Mouse (Mus musculus): Measurements from ENCODE around the gene Enpp5. TPM values are rescaled to one million over a fixed set of nuclear protein-coding genes. Genes with fewer than 3 reads are reported as not detected.

Gene Enpp5
- total RNA-seq, 2 experiments from 2014 or later = 153 to 159 TPM

DNA sequence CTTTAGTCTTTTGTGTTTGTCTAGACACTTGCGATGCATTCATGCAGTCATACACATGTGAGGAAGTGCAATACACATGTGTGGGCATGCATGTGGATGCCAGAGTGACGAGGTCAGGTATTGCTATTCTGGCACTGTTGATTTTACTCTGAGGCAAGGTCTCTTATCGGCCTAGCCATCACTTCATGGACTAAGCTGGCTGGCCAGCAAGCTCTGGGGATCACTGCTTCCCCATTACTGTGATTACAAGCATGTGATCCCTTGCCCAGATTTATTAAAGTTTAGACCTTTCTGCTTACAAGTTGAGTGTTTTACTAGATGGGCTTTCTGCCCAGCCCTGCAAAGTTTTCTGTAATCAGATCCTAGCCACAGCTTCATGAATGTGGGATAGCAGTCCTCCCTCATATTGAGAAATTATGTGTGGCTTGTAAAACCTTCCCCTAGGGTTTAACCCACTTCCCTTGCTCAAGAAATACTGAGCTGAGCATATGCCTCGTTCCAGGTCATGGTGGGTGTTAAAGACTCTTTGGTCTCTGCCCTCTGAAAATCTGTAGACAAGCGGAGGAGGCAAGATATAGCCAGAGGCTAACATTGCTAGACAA is 17.2 kb upstream of the Enpp5 start:
- no peak for DNase-seq (ENCODE audit: low spot score in 2 of 2)
- TF ChIP-seq CTCF (conservative IDR thresholded peaks at IDR 0.05) = no peak
- H3K4me3 ChIP-seq = no peak overlapping the region
- H3K27ac ChIP-seq = no peak overlapping the region

DNA sequence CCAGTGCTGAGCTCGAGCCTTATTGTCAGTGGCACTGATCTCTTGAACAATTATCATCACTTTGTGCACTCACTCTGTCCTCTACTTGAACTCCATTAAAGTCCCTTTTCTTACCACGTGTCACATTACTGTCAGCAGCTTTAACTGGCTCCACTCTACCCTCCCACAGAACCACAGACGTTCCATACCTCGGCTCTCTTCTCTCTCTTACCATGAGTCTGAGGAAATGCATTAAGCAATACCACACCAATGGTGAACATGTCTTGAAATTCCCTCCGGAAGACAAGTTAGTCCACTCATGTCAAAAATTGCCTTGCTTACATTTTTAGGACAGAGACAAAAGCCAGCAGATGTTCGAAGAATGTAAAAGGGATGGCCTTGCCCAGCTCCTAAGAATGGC is 9.7 kb upstream of the Enpp5 start:
- H3K4me3 ChIP-seq = no peak overlapping the region
- TF ChIP-seq CTCF (conservative IDR thresholded peaks at IDR 0.05) = no peak
- no peak overlapping the region for H3K27ac ChIP-seq
- DNase-seq (ENCODE audit: low spot score in 2 of 2) = no peak

GRCm38 (mm10) chr17:44071680-44072079 is 6.9 kb upstream of the Enpp5 start:
- no peak overlapping the region for H3K27ac ChIP-seq
- no peak overlapping the region for H3K4me3 ChIP-seq
- DNase-seq (ENCODE audit: low spot score in 2 of 2) = no peak
- no peak for TF ChIP-seq CTCF (conservative IDR thresholded peaks at IDR 0.05)

DNA sequence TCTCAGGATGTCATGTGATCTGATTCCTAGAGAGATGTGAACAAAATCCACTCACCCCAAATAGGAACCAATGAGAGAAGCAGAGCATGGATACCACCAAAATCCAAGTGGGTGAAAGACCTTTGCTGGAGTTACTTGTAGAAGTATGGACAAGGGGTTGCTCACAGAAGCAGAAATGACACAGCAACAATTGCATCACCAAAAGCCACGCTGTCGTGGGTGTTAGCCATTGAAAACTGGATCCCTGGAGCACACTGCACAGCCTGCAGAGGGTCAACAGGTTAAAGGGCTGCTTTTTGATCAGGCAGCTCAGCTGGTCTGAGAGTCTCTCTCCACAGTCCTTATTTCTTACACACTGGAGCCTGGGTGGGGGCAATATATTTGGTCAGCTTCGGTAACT is 3.0 kb upstream of the Enpp5 start:
- TF ChIP-seq CTCF (conservative IDR thresholded peaks at IDR 0.05) = no peak
- H3K4me3 ChIP-seq = no peak overlapping the region; the same call in 1 of the 2 replicates
- DNase-seq (ENCODE audit: low spot score in 2 of 2) = no peak
- no peak overlapping the region; the same call in 1 of the 2 replicates for H3K27ac ChIP-seq

DNA sequence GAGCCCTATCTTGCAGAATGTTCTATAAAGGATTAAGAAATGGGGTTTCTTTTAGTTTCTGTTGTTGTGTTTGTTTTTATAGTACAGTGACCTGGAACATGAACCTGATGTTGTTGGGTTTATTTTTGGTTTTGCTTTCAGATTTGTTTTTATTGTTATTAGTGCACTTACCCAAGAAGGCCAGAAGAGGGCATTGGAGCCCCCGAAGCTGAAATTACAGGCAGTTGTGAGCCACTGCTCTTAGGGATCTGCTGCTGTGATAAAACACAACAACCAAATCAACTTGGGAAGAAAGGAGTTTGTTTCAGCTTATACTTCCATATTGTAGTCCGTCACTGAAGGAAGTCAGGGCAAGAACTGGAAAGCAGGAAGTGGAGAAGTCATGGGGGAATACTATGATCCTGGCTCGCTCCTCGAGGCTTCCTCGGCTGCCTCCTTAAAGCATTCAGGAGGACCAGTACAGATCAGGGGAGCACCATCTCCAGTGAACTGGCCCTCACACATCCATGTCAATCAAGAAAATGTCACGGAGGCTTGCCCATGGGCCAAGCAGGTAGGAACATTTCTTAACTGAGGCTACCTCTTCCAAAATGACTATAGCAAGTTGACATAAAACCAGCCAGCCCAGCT is 2.4 kb upstream of the Enpp5 start:
- TF ChIP-seq CTCF (conservative IDR thresholded peaks at IDR 0.05) = peak; percentile 90
- Histone ChIP-seq H3K27ac (no peak overlapping the region; the same call in 1 of the 2 replicates), H3K4me3 (no peak overlapping the region; the same call in 1 of the 2 replicates)
- DNase-seq (ENCODE audit: low spot score in 2 of 2) = peak in 1 of 2 experiments; percentile 30

DNA sequence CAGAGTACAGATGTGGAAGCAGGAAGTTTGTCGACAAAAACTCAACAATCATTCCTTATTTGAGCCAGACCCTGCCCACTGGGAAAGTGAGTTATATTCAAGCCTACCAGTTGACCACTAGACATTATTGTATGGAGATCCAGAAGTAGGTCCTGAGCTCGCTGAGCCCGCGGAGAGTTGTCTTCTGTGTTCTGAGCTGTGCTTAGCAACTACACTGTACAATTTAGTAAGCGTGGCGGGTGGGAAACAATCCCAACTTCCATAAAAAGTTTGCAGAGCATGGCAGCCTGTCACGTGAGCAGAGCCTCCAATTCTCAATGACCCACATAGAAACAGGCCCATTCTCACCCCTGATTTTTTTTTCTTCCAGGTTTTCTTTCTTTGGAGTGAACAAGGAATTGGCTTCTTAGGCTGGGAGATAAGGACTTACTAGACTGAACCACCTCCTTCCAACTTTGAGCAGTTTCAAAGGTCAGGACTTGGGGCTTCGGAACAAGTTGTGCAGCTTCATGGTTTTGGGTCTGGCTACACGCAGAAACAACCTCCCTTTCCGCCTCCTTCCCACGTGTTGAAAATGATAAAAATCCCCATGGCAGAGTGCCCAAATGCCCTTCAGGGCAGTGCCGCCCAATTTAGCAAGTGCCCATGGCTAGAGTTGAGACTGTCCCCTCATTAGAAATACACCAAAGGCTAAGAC is 1.3 kb upstream of the Enpp5 start:
- H3K27ac ChIP-seq = no peak overlapping the region
- no peak overlapping the region for H3K4me3 ChIP-seq
- DNase-seq (ENCODE audit: low spot score in 2 of 2) = no peak
- no peak for TF ChIP-seq CTCF (conservative IDR thresholded peaks at IDR 0.05)

GRCm38 (mm10) chr17:44077843-44078160 is 811 bp upstream of the Enpp5 start:
- DNase-seq (ENCODE audit: low spot score in 2 of 2) = no peak
- Histone ChIP-seq H3K27ac (no peak overlapping the region), H3K4me3 (no peak overlapping the region)
- no peak for TF ChIP-seq CTCF (conservative IDR thresholded peaks at IDR 0.05)

GRCm38 (mm10) chr17:44083156-44083555 is 4.5 kb downstream of the Enpp5 start:
- DNase-seq (ENCODE audit: low spot score in 2 of 2) = no peak
- no peak overlapping the region for H3K27ac ChIP-seq
- no peak overlapping the region for H3K4me3 ChIP-seq
- TF ChIP-seq CTCF (conservative IDR thresholded peaks at IDR 0.05) = no peak

DNA sequence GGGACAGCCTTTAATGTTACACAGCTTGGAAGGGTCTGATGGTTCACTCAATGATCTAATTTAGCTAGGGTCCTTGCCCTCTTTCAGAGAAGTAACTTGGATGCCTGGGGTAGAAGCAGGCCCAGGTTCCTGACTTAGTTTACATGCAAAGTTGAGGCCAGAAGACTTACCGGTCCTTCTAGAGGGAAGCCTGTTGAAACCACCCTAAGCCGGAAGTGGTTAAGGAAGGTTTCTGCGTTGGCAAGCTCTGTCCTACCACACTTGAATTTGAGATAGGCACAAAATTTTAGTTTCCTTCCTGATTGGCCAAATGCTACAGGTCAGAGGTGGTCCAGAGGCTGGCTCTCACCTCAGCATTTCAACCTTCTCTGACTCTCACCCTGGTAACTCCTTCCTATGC is 9.6 kb downstream of the Enpp5 start:
- DNase-seq (ENCODE audit: low spot score in 2 of 2) = no peak
- no peak overlapping the region for H3K27ac ChIP-seq
- no peak overlapping the region for H3K4me3 ChIP-seq
- TF ChIP-seq CTCF (conservative IDR thresholded peaks at IDR 0.05) = no peak

GRCm38 (mm10) chr17:44090916-44091315 is 12.3 kb downstream of the Enpp5 start:
- no peak for TF ChIP-seq CTCF (conservative IDR thresholded peaks at IDR 0.05)
- H3K4me3 ChIP-seq = no peak overlapping the region
- H3K27ac ChIP-seq = no peak overlapping the region
- DNase-seq (ENCODE audit: low spot score in 2 of 2) = no peak

- no peak for DNase-seq (ENCODE audit: low spot score in 2 of 2)
- Histone ChIP-seq H3K27ac (no peak overlapping the region), H3K4me3 (no peak overlapping the region)
- peak; percentile 49 for TF ChIP-seq CTCF (conservative IDR thresholded peaks at IDR 0.05)
These were observed 12.9 kb downstream of the Enpp5 start for GRCm38 (mm10) chr17:44091512-44091911.

DNA sequence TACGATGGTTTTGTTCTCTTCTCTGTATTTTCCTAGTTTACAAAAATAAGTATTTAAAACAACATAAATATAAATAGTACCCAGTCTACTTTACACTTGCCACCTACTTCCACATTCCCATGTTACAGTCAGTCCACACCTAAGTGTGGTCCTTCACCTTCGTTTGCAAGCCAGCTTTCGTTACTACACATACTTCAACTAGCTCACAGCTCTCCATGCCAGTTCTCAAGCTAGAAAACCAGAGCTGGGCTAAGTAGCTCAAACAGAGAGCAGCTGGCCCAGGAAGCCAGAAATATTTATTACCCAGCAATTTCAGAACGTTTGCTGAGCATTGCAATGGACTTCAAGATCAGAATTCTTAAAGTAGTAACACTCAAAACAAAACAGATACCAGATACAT is 21.9 kb downstream of the Enpp5 start:
- no peak for TF ChIP-seq CTCF (conservative IDR thresholded peaks at IDR 0.05)
- no peak for DNase-seq (ENCODE audit: low spot score in 2 of 2)
- Histone ChIP-seq H3K27ac (no peak overlapping the region), H3K4me3 (no peak overlapping the region)

DNA sequence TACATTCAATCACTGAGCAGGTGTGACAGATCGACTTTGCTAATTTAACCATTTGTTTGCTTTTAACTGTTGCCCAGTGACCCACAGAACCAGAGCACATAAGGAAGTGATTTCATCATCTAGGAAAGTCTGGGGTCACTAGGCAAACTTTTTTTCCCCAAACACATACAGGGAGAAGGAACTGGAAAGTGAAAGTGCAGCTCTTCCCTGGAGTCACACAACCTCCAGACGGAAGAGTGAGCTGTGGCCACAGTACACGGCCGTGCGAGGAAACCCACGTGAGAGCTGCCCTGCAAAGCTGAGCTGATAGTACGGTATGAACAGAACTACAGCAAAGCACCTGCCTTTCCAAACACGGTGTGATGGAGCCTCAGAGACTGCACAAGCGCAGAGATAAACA is 22.3 kb downstream of the Enpp5 start:
- DNase-seq (ENCODE audit: low spot score in 2 of 2) = no peak
- no peak overlapping the region for H3K4me3 ChIP-seq
- TF ChIP-seq CTCF (conservative IDR thresholded peaks at IDR 0.05) = no peak
- H3K27ac ChIP-seq = peak overlapping the region; percentile 10; the same call in 1 of the 2 replicates

DNA sequence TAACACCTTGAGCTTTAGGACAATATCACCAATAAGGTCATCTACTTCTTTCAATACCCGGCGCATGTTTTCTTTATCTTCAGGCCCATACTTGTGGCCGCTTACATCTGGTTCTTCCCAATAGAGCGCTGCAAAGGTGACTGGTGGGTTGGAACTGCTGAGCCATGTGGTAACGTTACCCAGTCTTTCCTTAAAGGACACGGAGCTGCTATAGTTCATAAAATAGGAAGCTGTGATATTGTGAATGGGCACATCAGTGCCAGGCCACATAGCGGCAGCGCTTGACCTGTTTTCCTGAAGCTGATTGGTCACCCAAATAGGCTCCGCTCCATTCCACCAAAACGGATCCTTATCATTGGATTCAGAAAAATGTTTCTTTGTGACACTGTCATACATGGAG is 23.3 kb downstream of the Enpp5 start:
- no peak overlapping the region for H3K4me3 ChIP-seq
- no peak for TF ChIP-seq CTCF (conservative IDR thresholded peaks at IDR 0.05)
- no peak for DNase-seq (ENCODE audit: low spot score in 2 of 2)
- no peak overlapping the region for H3K27ac ChIP-seq

Measured in layer of hippocampus, adult 2 months (tissue).